In genomic region chr1:23840924-23841323, GRCm38 (mm10) we compare ENCODE assay signal across 19 mouse cellular contexts.
DNase-seq lines count a peak whose midpoint lies in the region; ATAC-seq and TF ChIP-seq lines count a peak whose summit lies in the region.
"Had no signal": no experiment of that assay in that cellular context is flagged by ENCODE, and none has a peak within 500 bp of the region (broad histone marks: within the 10 kb centered on the region; RNA-seq: fewer than 3 reads in every experiment).

No protein-coding gene starts in this region.

- peaks cover 14 to 40% of the 10 kb centered on the region in 2 experiments for H3K36me3 ChIP-seq in CH12.LX (replicated peaks in 1 of 2; ENCODE audit: control insufficient read depth in 1 of 2, insufficient read depth in 1 of 2, low read length in 1 of 2)
- H3K36me3 ChIP-seq in stomach, postnatal 0 days (ENCODE audit: control insufficient read depth, insufficient read depth, low read length) = peaks cover 5% of the 10 kb centered on the region; the same call in 1 of the 2 replicates
- H3K36me3 ChIP-seq in hindbrain, embryonic 10.5 days = peaks cover 36% of the 10 kb centered on the region

- H3K79me2 ChIP-seq in CH12.LX (replicated peaks; ENCODE audit: control insufficient read depth, extremely low read depth, insufficient read depth, poor library complexity, severe bottlenecking) = no peaks in the 10 kb centered on the region

- in situ Hi-C loops in CH12.LX (cut with MboI; ENCODE audit: low pct_ligation_motif_present, low pct_unique_long_range_greater_than_20kb, low sequenced_read_pairs) = no loop called here

- dilution Hi-C loops in CH12.LX (cut with MboI; ENCODE audit: extremely low pct_ligation_motif_present, extremely low pct_unique_long_range_greater_than_20kb, low sequenced_read_pairs) = no loop called here

- no peak for TF ChIP-seq RAD21 in CH12.LX (IDR thresholded peaks at IDR 0.05; ENCODE audit: low read depth, low read length)

- peaks cover 5 to 20% of the 10 kb centered on the region in 2 experiments for H3K4me1 ChIP-seq in CH12.LX (ENCODE audit: control insufficient read depth in 1 of 2, insufficient read depth in 2 of 2)
- H3K4me1 ChIP-seq in stomach, postnatal 0 days (replicated peaks; ENCODE audit: control insufficient read depth, insufficient read depth) = no peaks in the 10 kb centered on the region
- H3K4me1 ChIP-seq in hindbrain, embryonic 10.5 days (replicated peaks) = no peaks in the 10 kb centered on the region
- H3K4me1 ChIP-seq: embryonic facial prominence, embryonic 10.5 days; embryonic facial prominence, embryonic 12.5 days; forebrain, embryonic 13.5 days had no signal

- H3K4me3 ChIP-seq in CH12.LX (replicated peaks in 1 of 3; ENCODE audit: low read depth in 2 of 3, low read length in 2 of 3, poor library complexity in 1 of 3) = no peak overlapping the region
- H3K4me3 ChIP-seq in stomach, postnatal 0 days (ENCODE audit: low read depth, low read length) = no peak overlapping the region
- H3K4me3 ChIP-seq in hindbrain, embryonic 10.5 days = no peak overlapping the region
- H3K4me3 ChIP-seq: embryonic facial prominence, embryonic 10.5 days; embryonic facial prominence, embryonic 12.5 days; forebrain, embryonic 13.5 days; forebrain, embryonic 15.5 days had no signal

- no peaks in the 10 kb centered on the region for H3K9me3 ChIP-seq in CH12.LX (replicated peaks; ENCODE audit: low read length)
- no peaks in the 10 kb centered on the region for H3K9me3 ChIP-seq in stomach, postnatal 0 days (ENCODE audit: control insufficient read depth, low read length)
- no peaks in the 10 kb centered on the region for H3K9me3 ChIP-seq in hindbrain, embryonic 10.5 days
- H3K9me3 ChIP-seq: embryonic facial prominence, embryonic 10.5 days; embryonic facial prominence, embryonic 12.5 days; forebrain, embryonic 13.5 days; forebrain, embryonic 15.5 days had no signal

- peak; percentile 86 for TF ChIP-seq EP300 in CH12.LX (IDR thresholded peaks at IDR 0.05; ENCODE audit: low read length)
- TF ChIP-seq EP300 in stomach, postnatal 0 days (optimal IDR thresholded peaks at IDR 0.05) = no peak

- H3K4me2 ChIP-seq in CH12.LX (ENCODE audit: insufficient read depth, low read depth, poor library complexity, severe bottlenecking) = no peak overlapping the region
- no peak overlapping the region for H3K4me2 ChIP-seq in stomach, postnatal 0 days (replicated peaks; ENCODE audit: low read depth)
- H3K4me2 ChIP-seq: embryonic facial prominence, embryonic 12.5 days; forebrain, embryonic 13.5 days; forebrain, embryonic 15.5 days had no signal

- peak; percentile 58 for DNase-seq in A20 (ENCODE audit: low read depth, low spot score)
- peak; percentile 60 for DNase-seq in CH12.LX (ENCODE audit: extremely low read depth)
- no peak for DNase-seq in stomach, postnatal 0 days (ENCODE audit: low spot score)
- DNase-seq in urinary bladder, postnatal 10 days (ENCODE audit: low spot score) = no peak
- DNase-seq in hindbrain, embryonic 10.5 days (ENCODE audit: low spot score) = no peak
- DNase-seq: adrenal gland, adult 8-10 months; adrenal gland, postnatal 14 days; adrenal gland, postnatal 36 days; cerebellum, adult 11-12 months; cerebellum, adult 2 months; cerebellum, adult 9-10 months; cerebellum, postnatal 10 days; cerebellum, postnatal 25 days; forebrain, postnatal 0 days had no signal

- H3K27ac ChIP-seq in CH12.LX (ENCODE audit: insufficient read depth, low read depth) = no peak overlapping the region
- no peak overlapping the region for H3K27ac ChIP-seq in stomach, postnatal 0 days (replicated peaks)
- no peak overlapping the region for H3K27ac ChIP-seq in hindbrain, embryonic 10.5 days
- H3K27ac ChIP-seq: embryonic facial prominence, embryonic 10.5 days; embryonic facial prominence, embryonic 12.5 days; forebrain, embryonic 13.5 days; forebrain, embryonic 15.5 days had no signal

- TF ChIP-seq POLR2A in CH12.LX (IDR thresholded peaks at IDR 0.05; ENCODE audit: low read depth, low read length) = no peak

- peak; percentile 47 for ATAC-seq in inflammation-experienced regulatory T-cells, adult 6 months
- ATAC-seq in stomach, postnatal 0 days (ENCODE audit: low FRiP score, low TSS enrichment) = no peak
- ATAC-seq: forebrain, embryonic 13.5 days; forebrain, embryonic 15.5 days; forebrain, postnatal 0 days had no signal

- TF ChIP-seq CTCF in CH12.LX (conservative IDR thresholded peaks at IDR 0.05 in 1 of 2, IDR thresholded peaks at IDR 0.05 in 1 of 2; ENCODE audit: low read depth in 2 of 2, low read length in 2 of 2) = no peak
- TF ChIP-seq CTCF in stomach, postnatal 0 days (IDR thresholded peaks at IDR 0.05; ENCODE audit: low read depth) = no peak

- no peak overlapping the region for H3K9ac ChIP-seq in CH12.LX (ENCODE audit: insufficient read depth, low read depth)
- H3K9ac ChIP-seq in stomach, postnatal 0 days (ENCODE audit: low read length) = no peak overlapping the region
- H3K9ac ChIP-seq: embryonic facial prominence, embryonic 12.5 days; forebrain, embryonic 13.5 days; forebrain, embryonic 15.5 days; forebrain, postnatal 0 days had no signal

- H3K27me3 ChIP-seq in CH12.LX (replicated peaks) = no peaks in the 10 kb centered on the region
- H3K27me3 ChIP-seq in stomach, postnatal 0 days (ENCODE audit: control insufficient read depth, insufficient read depth, low read length) = no peaks in the 10 kb centered on the region
- no peaks in the 10 kb centered on the region for H3K27me3 ChIP-seq in hindbrain, embryonic 10.5 days (ENCODE audit: insufficient read depth, poor library complexity, severe bottlenecking)
- H3K27me3 ChIP-seq: embryonic facial prominence, embryonic 12.5 days; forebrain, embryonic 13.5 days; forebrain, embryonic 15.5 days had no signal

TF ChIP-seq in CH12.LX, 34 proteins besides CTCF, POLR2A, EP300 and RAD21:
- TF ChIP-seq IRF4 (IDR thresholded peaks at IDR 0.05; ENCODE audit: low read depth, low read length) (peak; percentile 88), E2F4 (IDR thresholded peaks at IDR 0.05; ENCODE audit: insufficient replicate concordance, low read depth, low read length) (no peak), JUND (conservative IDR thresholded peaks at IDR 0.05; ENCODE audit: low read depth, low read length) (peak; percentile 86), MEF2A (IDR thresholded peaks at IDR 0.05; ENCODE audit: borderline replicate concordance, low read depth, low read length) (peak; percentile 86), ETS1 (conservative IDR thresholded peaks at IDR 0.05; ENCODE audit: low read depth, low read length) (peak; percentile 42; the same call in 1 of the 2 replicates), JUN (IDR thresholded peaks at IDR 0.05; ENCODE audit: insufficient read depth, low read depth, low read length) (peak; percentile 60; the same call in 1 of the 2 replicates)

Comparison
In these comparisons a context has a peak if more than half of its experiments do, and no peak if none do; other contexts are left out.
1. DNase-seq: peak in A20 (single experiment) and CH12.LX (single experiment); none in stomach, postnatal 0 days (single experiment), urinary bladder, postnatal 10 days (single experiment) and hindbrain, embryonic 10.5 days (single experiment).